ENCODE assay signal across 12 mouse cellular contexts in the genomic region with DNA sequence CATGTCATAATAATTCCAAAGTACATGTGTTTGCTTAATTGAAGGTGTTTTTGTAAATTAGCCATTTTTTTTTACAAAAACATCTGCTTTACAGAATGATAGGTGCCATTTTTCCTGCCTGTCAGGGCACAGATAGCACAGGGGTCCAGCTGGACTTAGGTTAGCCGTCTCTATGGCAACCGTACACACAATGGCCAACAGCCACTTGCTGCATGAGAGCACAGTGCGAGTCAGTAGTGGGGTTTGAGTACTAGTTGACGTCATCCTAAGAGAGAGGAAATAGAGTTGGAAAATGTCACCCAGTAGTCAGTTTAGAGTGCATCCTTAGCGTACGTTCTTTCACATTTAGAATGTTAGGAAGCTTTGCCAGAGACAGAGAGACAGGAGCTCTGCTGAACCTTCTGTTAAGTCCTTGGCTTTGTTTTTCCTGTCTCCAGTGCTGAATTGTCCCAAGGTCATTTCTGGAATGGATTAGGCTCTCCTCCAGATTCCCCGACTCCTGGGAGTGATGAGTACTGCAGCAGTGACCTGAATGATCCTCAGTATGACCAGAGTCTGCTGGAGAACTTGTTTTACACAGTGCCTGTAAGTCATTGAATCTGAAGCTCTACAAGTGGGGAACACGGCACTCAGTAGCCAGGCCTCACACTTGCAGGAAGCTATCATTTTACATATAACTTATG. TPM values are rescaled to one million over a fixed set of nuclear protein-coding genes. Genes with fewer than 3 reads are reported as not detected.
DNase-seq lines count a peak whose midpoint lies in the region; ATAC-seq lines count a peak whose summit lies in the region.
"Had no signal": no experiment of that assay in that cellular context is flagged by ENCODE, and none has a peak within 500 bp of the region (broad histone marks: within the 10 kb centered on the region; RNA-seq: fewer than 3 reads in every experiment).

No protein-coding gene starts in this region.

- ATAC-seq in forebrain, embryonic 11.5 days (replicated peaks; ENCODE audit: low FRiP score) = no peak
- no peak for ATAC-seq in midbrain, embryonic 15.5 days (replicated peaks)
- ATAC-seq in midbrain, embryonic 14.5 days (ENCODE audit: low FRiP score, low TSS enrichment) = no peak
- ATAC-seq: activated CD4-positive, CD25-positive, alpha-beta regulatory T cell, adult 4 months had no signal

- H3K9me3 ChIP-seq in forebrain, embryonic 10.5 days = no peaks in the 10 kb centered on the region
- no peaks in the 10 kb centered on the region for H3K9me3 ChIP-seq in forebrain, embryonic 11.5 days (ENCODE audit: control insufficient read depth, low read length)
- H3K9me3 ChIP-seq in midbrain, embryonic 10.5 days (replicated peaks) = no peaks in the 10 kb centered on the region
- no peaks in the 10 kb centered on the region for H3K9me3 ChIP-seq in midbrain, embryonic 15.5 days
- H3K9me3 ChIP-seq in heart, embryonic 10.5 days = no peaks in the 10 kb centered on the region
- no peaks in the 10 kb centered on the region for H3K9me3 ChIP-seq in midbrain, embryonic 14.5 days (ENCODE audit: control insufficient read depth, low read length)
- H3K9me3 ChIP-seq: neural tube, embryonic 12.5 days had no signal

- H3K36me3 ChIP-seq in forebrain, embryonic 10.5 days (replicated peaks) = peaks cover 90% of the 10 kb centered on the region
- peaks cover 7% of the 10 kb centered on the region; the same call in 1 of the 2 replicates for H3K36me3 ChIP-seq in forebrain, embryonic 11.5 days (ENCODE audit: control insufficient read depth, insufficient read depth, low read length)
- H3K36me3 ChIP-seq in midbrain, embryonic 10.5 days = peaks cover 88% of the 10 kb centered on the region
- H3K36me3 ChIP-seq in midbrain, embryonic 15.5 days (replicated peaks) = peaks cover 31% of the 10 kb centered on the region; the same call in 1 of the 2 replicates
- peaks cover 71% of the 10 kb centered on the region for H3K36me3 ChIP-seq in heart, embryonic 10.5 days
- H3K36me3 ChIP-seq in midbrain, embryonic 14.5 days (ENCODE audit: control insufficient read depth, insufficient read depth, low read length) = peaks cover 79% of the 10 kb centered on the region

- H3K27ac ChIP-seq in forebrain, embryonic 10.5 days = no peak overlapping the region
- no peak overlapping the region for H3K27ac ChIP-seq in forebrain, embryonic 11.5 days (ENCODE audit: low read depth, low read length)
- no peak overlapping the region for H3K27ac ChIP-seq in midbrain, embryonic 10.5 days (replicated peaks)
- H3K27ac ChIP-seq in midbrain, embryonic 15.5 days = no peak overlapping the region
- peak overlapping the region; percentile 64; the same call in 1 of the 2 replicates for H3K27ac ChIP-seq in heart, embryonic 10.5 days
- H3K27ac ChIP-seq in midbrain, embryonic 14.5 days (replicated peaks; ENCODE audit: low read depth, low read length) = no peak overlapping the region
- H3K27ac ChIP-seq: kidney, postnatal 0 days; liver, embryonic 14.5 days; neural tube, embryonic 12.5 days had no signal

- H3K4me3 ChIP-seq in forebrain, embryonic 10.5 days = no peak overlapping the region
- H3K4me3 ChIP-seq in forebrain, embryonic 11.5 days (ENCODE audit: low read depth, low read length) = no peak overlapping the region
- H3K4me3 ChIP-seq in midbrain, embryonic 10.5 days = no peak overlapping the region
- H3K4me3 ChIP-seq in midbrain, embryonic 15.5 days = no peak overlapping the region
- no peak overlapping the region for H3K4me3 ChIP-seq in heart, embryonic 10.5 days
- no peak overlapping the region for H3K4me3 ChIP-seq in midbrain, embryonic 14.5 days (replicated peaks; ENCODE audit: low read depth, low read length)
- H3K4me3 ChIP-seq: neural tube, embryonic 12.5 days had no signal

- 75% methylated on average over 8 of the region's 8 CpGs for WGBS in forebrain, embryonic 10.5 days
- 69% methylated on average over 8 of the region's 8 CpGs for WGBS in forebrain, embryonic 11.5 days
- 70% methylated on average over 8 of the region's 8 CpGs for WGBS in midbrain, embryonic 10.5 days
- 51% methylated on average over 8 of the region's 8 CpGs for WGBS in midbrain, embryonic 15.5 days
- WGBS in heart, embryonic 10.5 days = 61% methylated on average over 8 of the region's 8 CpGs
- 53% methylated on average over 8 of the region's 8 CpGs for WGBS in midbrain, embryonic 14.5 days

- DNase-seq in forebrain, embryonic 10.5 days (ENCODE audit: extremely low spot score, low spot score) = peak; percentile 27
- DNase-seq in forebrain, embryonic 11.5 days (ENCODE audit: low spot score) = no peak
- DNase-seq in midbrain, embryonic 10.5 days (ENCODE audit: low spot score) = peak; percentile 54
- peak; percentile 87 for DNase-seq in heart, embryonic 10.5 days (ENCODE audit: low spot score)
- DNase-seq in midbrain, embryonic 14.5 days = peak; percentile 52
- DNase-seq in left cerebral cortex, postnatal 14 days (ENCODE audit: low spot score in 2 of 2) = no peak
- no peak for DNase-seq in frontal cortex, adult 2 months (ENCODE audit: extremely low spot score in 1 of 2, low spot score in 1 of 2)

- H3K4me1 ChIP-seq in forebrain, embryonic 10.5 days = no peaks in the 10 kb centered on the region
- H3K4me1 ChIP-seq in forebrain, embryonic 11.5 days (replicated peaks; ENCODE audit: control insufficient read depth, insufficient read depth, low read length) = no peaks in the 10 kb centered on the region
- peaks cover 5% of the 10 kb centered on the region; the same call in 1 of the 2 replicates for H3K4me1 ChIP-seq in midbrain, embryonic 10.5 days
- no peaks in the 10 kb centered on the region for H3K4me1 ChIP-seq in midbrain, embryonic 15.5 days
- peaks cover 8% of the 10 kb centered on the region; the same call in 1 of the 2 replicates for H3K4me1 ChIP-seq in heart, embryonic 10.5 days
- H3K4me1 ChIP-seq in midbrain, embryonic 14.5 days (ENCODE audit: control insufficient read depth, insufficient read depth, low read length) = no peaks in the 10 kb centered on the region
- H3K4me1 ChIP-seq: neural tube, embryonic 12.5 days had no signal

- H3K9ac ChIP-seq in forebrain, embryonic 11.5 days (ENCODE audit: low read length) = no peak overlapping the region
- no peak overlapping the region for H3K9ac ChIP-seq in midbrain, embryonic 15.5 days
- no peak overlapping the region for H3K9ac ChIP-seq in midbrain, embryonic 14.5 days (replicated peaks; ENCODE audit: low read length)
- H3K9ac ChIP-seq: liver, embryonic 14.5 days; neural tube, embryonic 12.5 days had no signal

- no peak overlapping the region for H3K4me2 ChIP-seq in forebrain, embryonic 11.5 days (ENCODE audit: low read depth, low read length, severe bottlenecking)
- no peak overlapping the region for H3K4me2 ChIP-seq in midbrain, embryonic 15.5 days
- H3K4me2 ChIP-seq in midbrain, embryonic 14.5 days (ENCODE audit: low read length) = no peak overlapping the region
- H3K4me2 ChIP-seq: neural tube, embryonic 12.5 days had no signal

- intact Hi-C loops in left cerebral cortex, postnatal 14 days (cut with DNase I) = no loop called here

- H3K27me3 ChIP-seq in forebrain, embryonic 10.5 days (ENCODE audit: poor library complexity, severe bottlenecking) = no peaks in the 10 kb centered on the region
- no peaks in the 10 kb centered on the region for H3K27me3 ChIP-seq in forebrain, embryonic 11.5 days (ENCODE audit: control insufficient read depth, insufficient read depth, low read length)
- H3K27me3 ChIP-seq in midbrain, embryonic 10.5 days (ENCODE audit: low read depth, poor library complexity, severe bottlenecking) = no peaks in the 10 kb centered on the region
- H3K27me3 ChIP-seq in midbrain, embryonic 15.5 days (replicated peaks) = no peaks in the 10 kb centered on the region
- no peaks in the 10 kb centered on the region for H3K27me3 ChIP-seq in heart, embryonic 10.5 days (ENCODE audit: insufficient read depth, poor library complexity, severe bottlenecking)
- H3K27me3 ChIP-seq in midbrain, embryonic 14.5 days (ENCODE audit: control insufficient read depth, insufficient read depth, low read length) = no peaks in the 10 kb centered on the region
- H3K27me3 ChIP-seq: neural tube, embryonic 12.5 days had no signal

RNA-seq across cellular contexts. Expression of a gene that starts 27.3 kb away (rescaled TPM):
- polyA plus RNA-seq in forebrain, embryonic 10.5 days (2016; fragmentation: Nextera tagmentation; extraction: Ambion mirVana) = 80.2 and 84.3 TPM in 2 replicates
- polyA plus RNA-seq in forebrain, embryonic 11.5 days (2014; fragmentation: Nextera tagmentation; extraction: Ambion mirVana) = 94.5 and 106 TPM in 2 replicates
- polyA plus RNA-seq in midbrain, embryonic 10.5 days (2016; fragmentation: Nextera tagmentation; extraction: Ambion mirVana) = 96.9 and 111 TPM in 2 replicates
- polyA plus RNA-seq in midbrain, embryonic 15.5 days (2015; fragmentation: Nextera tagmentation; extraction: Ambion mirVana) = 183 and 188 TPM in 2 replicates
- 68.2 and 74.8 TPM in 2 replicates for polyA plus RNA-seq in heart, embryonic 10.5 days (2016; fragmentation: Nextera tagmentation; extraction: Ambion mirVana)
- 125 and 160 TPM in 2 replicates for polyA plus RNA-seq in midbrain, embryonic 14.5 days (2014; fragmentation: Nextera tagmentation; extraction: Ambion mirVana)
- total RNA-seq in left cerebral cortex, postnatal 14 days (2021) = 100 to 1,000 TPM; 155 to 156 TPM
- 226 and 284 TPM in 2 replicates for polyA plus RNA-seq in frontal cortex, adult 2 months (2012; rRNA removed)

RNA-seq across cellular contexts. Expression of a gene that starts 27.3 kb away (rescaled TPM):
- polyA plus RNA-seq in forebrain, embryonic 10.5 days (2016; fragmentation: Nextera tagmentation; extraction: Ambion mirVana) = 38.9 and 39.4 TPM in 2 replicates
- 46.9 and 48.8 TPM in 2 replicates for polyA plus RNA-seq in forebrain, embryonic 11.5 days (2014; fragmentation: Nextera tagmentation; extraction: Ambion mirVana)
- 30.7 and 32.8 TPM in 2 replicates for polyA plus RNA-seq in midbrain, embryonic 10.5 days (2016; fragmentation: Nextera tagmentation; extraction: Ambion mirVana)
- 20.3 and 22.4 TPM in 2 replicates for polyA plus RNA-seq in midbrain, embryonic 15.5 days (2015; fragmentation: Nextera tagmentation; extraction: Ambion mirVana)
- polyA plus RNA-seq in heart, embryonic 10.5 days (2016; fragmentation: Nextera tagmentation; extraction: Ambion mirVana) = 20.1 and 22.9 TPM in 2 replicates
- polyA plus RNA-seq in midbrain, embryonic 14.5 days (2014; fragmentation: Nextera tagmentation; extraction: Ambion mirVana) = 27.7 and 28.7 TPM in 2 replicates
- total RNA-seq in left cerebral cortex, postnatal 14 days (2021) = 10 to 100 TPM; 16.9 to 18.2 TPM
- polyA plus RNA-seq in frontal cortex, adult 2 months (2012; rRNA removed) = 18.0 and 20.8 TPM in 2 replicates

Comparison
In these comparisons a context has a peak if more than half of its experiments do, and no peak if none do; other contexts are left out.
1. DNase-seq: peak in forebrain, embryonic 10.5 days (single experiment), midbrain, embryonic 10.5 days (single experiment), heart, embryonic 10.5 days (single experiment) and midbrain, embryonic 14.5 days (single experiment); none in forebrain, embryonic 11.5 days (single experiment), left cerebral cortex, postnatal 14 days (0 of 2) and frontal cortex, adult 2 months (0 of 2).